Mouse (Mus musculus) megakaryocyte, embryonic 14.5 days (primary cell): ENCODE data around the gene A1cf.

Experiments
- FLI1 ChIP-seq: IDR thresholded peaks from 2 replicates; pipeline ENCODE4 v1.6.1; 2012; ENCODE audit warnings: low read length, inconsistent platforms, mixed read lengths
- GATA1 ChIP-seq: IDR thresholded peaks from 3 replicates; pipeline ENCODE4 v1.6.1; 2012; ENCODE audit warnings: mixed read lengths, low read length, inconsistent platforms, borderline replicate concordance

GRCm38 (mm10) chr19:31991057-31991456 lies 122.5 kb downstream of the A1cf start:
- TF ChIP-seq GATA1 (no peak), FLI1 (no peak)
